Mouse (Mus musculus) splenic B cell, adult 2 months (primary cell): ENCODE results near the gene Hif3a.

Experiments used
- DNase-seq: peaks from one replicate; pipeline ENCODE4 v3.0.0-alpha.2; 2011; ENCODE audit warnings: low read depth, low spot score
- H3K27me3 ChIP-seq: 2 replicates; pipeline ENCODE4 v1.6.1; 2012; ENCODE audit warnings: mild to moderate bottlenecking, low read length, moderate library complexity, mixed read lengths; ENCODE audit not compliant: control insufficient read depth, poor library complexity, insufficient read depth, severe bottlenecking
- H3K36me3 ChIP-seq: 2 replicates; pipeline ENCODE4 v1.6.1; 2012; ENCODE audit warnings: mild to moderate bottlenecking, low read length, moderate library complexity, mixed read lengths; ENCODE audit not compliant: control insufficient read depth, poor library complexity, insufficient read depth, severe bottlenecking

Gene Hif3a

GRCm38 (mm10) chr7:17022176-17022575, 40.1 kb downstream of the Hif3a start:
- Histone ChIP-seq H3K36me3 (peaks cover 5% of the 10 kb centered on the region), H3K27me3 (no peaks in the 10 kb centered on the region)
- no peak for DNase-seq

DNA sequence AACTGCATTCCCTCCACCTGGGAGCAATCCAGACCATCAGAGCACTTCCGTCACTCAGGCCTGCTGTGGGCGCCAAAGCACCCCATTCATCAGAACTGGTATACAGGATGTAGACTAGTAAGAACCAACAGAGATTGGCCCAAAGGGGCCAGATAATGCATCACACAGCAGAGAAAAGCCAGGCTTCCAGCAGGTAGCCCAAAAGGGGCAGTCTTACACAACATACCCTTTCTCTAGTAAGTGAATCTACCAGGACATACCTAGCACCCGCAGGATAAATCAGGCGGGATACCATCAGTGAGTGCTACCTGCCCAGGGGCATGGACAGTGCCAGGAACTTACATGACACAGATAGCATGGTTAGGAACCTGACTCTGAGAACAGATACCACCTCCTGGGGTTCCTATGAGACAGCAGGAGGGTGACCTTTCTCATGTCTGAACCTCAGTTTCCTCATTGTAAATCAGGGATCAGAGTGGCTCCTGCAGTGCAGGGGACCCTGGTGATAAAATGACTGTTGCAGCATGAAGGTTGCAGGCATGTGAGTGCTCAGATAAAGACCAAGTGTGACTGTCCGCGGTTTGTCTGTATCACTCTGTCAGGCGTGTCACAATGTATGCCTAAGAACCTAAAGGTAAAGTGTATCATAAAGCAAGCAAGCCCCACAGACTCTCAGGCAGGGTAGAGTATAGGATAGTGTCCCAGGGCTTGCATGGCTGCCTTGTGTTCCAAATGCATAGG, 42.6 kb downstream of the Hif3a start:
- Histone ChIP-seq H3K36me3 (peaks cover 9% of the 10 kb centered on the region), H3K27me3 (no peaks in the 10 kb centered on the region)
- DNase-seq, result no peak

- H3K27me3 ChIP-seq, result no peaks in the 10 kb centered on the region
- no peak for DNase-seq
- H3K36me3 ChIP-seq, result peaks cover 14% of the 10 kb centered on the region
Measured at GRCm38 (mm10) chr7:17017921-17018320, 44.3 kb downstream of the Hif3a start.

DNA sequence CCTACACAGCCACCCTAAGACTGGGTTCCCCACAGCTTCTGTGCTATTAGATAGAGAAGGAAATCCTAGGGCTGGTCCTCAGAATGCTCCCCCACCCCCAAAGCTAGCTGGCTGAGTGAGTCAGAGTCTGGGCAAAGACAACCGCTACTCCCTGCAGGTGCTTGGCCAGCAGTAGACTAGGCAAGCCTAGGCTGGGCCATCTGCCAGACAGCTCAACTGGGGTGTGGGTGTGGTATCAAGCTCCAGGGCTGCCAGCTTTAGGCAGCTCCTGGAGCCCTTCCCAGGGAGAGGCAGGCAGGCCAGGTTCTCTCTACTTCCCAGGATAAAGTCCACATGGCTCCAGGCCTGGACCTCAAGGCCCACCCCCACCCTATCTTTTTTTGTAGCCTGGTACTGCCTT, 45.2 kb downstream of the Hif3a start:
- DNase-seq, result no peak
- peaks cover 14% of the 10 kb centered on the region for H3K36me3 ChIP-seq
- H3K27me3 ChIP-seq, result no peaks in the 10 kb centered on the region

- no peak for DNase-seq
- Histone ChIP-seq H3K36me3 (peaks cover 14% of the 10 kb centered on the region), H3K27me3 (no peaks in the 10 kb centered on the region)
Measured at GRCm38 (mm10) chr7:17015381-17015780, 46.8 kb downstream of the Hif3a start.

DNA sequence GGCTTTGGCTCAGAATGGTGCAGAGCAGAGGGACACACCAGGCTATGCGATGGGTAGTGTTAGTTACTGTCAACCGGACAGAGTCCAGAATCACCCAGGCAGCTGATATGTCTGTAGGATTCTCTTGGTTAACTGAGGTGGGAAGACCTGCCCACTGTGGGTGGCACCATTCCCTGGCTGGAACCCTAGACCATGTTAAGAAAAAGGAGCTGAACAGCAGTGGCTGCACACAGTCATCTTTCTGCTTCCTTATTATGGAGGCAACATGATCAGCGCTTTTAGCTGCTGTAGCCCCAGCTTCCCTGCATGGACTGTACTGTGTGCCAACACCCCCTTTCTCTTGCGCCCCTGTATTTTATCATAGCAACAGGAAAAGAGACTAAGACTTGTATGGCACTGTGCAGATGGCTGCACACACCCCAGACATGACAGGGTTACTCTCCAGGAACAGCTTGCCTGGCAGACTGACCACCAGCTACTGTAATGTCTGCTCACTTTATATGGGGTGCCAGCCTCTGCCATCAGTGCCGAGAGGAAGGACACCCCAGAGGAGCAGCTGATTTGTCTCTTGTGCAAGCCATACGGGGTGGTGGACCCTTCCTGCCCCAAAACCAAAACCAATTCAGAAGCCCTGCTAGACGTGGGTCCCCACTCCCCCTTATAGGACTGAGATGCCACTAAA, 50.2 kb downstream of the Hif3a start:
- Histone ChIP-seq H3K27me3 (no peaks in the 10 kb centered on the region), H3K36me3 (peaks cover 15% of the 10 kb centered on the region)
- no peak for DNase-seq

DNA sequence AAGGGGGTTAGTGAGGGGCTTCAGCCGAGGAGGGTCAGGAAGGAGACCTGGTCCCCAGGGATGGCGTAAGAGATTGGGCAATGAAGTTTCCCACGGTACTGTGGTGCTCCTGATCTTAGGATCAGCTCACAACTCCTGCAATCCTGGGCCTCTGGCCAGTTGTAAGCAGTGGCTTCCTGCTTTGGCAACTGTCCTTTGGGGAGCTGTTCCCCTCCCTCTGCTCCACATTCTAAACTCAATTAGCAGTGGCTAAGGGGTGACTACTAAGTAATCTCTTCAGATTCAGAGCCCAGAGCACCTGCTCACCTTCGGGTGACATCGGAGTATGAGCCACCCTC, 52.2 kb downstream of the Hif3a start:
- DNase-seq, result no peak
- no peaks in the 10 kb centered on the region for H3K27me3 ChIP-seq
- H3K36me3 ChIP-seq, result peaks cover 23% of the 10 kb centered on the region

DNA sequence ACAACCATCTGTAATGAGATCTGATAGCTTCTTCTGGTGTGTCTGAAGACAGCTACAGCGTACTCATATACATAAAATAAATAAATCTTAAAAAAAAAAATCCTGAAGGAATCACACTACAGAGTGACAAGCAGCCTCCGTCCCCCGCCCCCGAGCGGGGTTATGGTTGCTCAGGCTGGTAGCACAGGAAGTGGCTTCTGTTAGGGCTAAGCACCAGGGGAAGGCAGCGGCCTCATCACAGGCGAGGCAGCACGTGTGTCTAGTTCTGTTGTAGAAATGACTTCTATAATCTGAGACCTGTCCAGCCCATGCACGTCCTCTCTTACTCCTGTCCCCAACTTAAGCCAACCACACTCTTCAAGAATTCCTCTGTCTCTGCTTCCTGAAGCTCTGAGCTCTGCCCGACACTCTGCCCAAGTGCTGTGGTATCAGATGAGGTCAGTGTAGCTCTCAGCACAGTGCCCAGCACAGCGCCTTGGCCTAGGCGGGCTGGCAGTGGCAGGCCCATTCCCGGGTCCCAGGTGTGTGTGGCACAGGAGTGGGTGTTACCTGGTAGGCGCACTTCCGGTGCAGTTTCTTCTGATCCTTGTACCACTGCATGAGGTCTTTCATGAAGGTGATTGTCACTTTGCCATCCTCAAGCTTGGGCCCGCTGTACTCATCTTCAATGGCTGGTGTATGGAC, 52.8 kb downstream of the Hif3a start:
- Histone ChIP-seq H3K27me3 (no peaks in the 10 kb centered on the region), H3K36me3 (peaks cover 26% of the 10 kb centered on the region)
- no peak for DNase-seq

DNA sequence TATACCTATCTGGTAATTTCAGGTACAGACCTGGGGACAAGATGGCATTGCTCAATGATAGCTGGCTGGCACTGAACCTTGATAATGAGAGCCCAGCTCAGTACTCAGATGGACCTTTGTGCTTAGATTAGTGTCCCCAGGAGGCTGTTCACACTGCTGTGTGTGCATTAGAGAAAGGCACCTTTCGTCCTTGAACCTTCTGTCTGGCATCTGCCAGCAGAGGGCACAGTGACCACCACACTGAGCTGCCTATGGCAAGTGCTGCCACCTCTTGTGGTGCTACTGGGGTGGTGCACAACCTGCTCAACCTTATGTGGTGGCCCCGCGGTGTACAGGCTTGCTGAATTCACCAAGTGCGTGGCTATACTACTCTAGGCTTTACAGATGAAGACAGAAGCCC, 54.9 kb downstream of the Hif3a start:
- peak; percentile 72 for DNase-seq
- H3K36me3 ChIP-seq, result peaks cover 26% of the 10 kb centered on the region
- no peaks in the 10 kb centered on the region for H3K27me3 ChIP-seq

GRCm38 (mm10) chr7:17004716-17005115, 57.5 kb downstream of the Hif3a start:
- no peaks in the 10 kb centered on the region for H3K27me3 ChIP-seq
- H3K36me3 ChIP-seq, result peaks cover 24% of the 10 kb centered on the region
- no peak for DNase-seq

DNA sequence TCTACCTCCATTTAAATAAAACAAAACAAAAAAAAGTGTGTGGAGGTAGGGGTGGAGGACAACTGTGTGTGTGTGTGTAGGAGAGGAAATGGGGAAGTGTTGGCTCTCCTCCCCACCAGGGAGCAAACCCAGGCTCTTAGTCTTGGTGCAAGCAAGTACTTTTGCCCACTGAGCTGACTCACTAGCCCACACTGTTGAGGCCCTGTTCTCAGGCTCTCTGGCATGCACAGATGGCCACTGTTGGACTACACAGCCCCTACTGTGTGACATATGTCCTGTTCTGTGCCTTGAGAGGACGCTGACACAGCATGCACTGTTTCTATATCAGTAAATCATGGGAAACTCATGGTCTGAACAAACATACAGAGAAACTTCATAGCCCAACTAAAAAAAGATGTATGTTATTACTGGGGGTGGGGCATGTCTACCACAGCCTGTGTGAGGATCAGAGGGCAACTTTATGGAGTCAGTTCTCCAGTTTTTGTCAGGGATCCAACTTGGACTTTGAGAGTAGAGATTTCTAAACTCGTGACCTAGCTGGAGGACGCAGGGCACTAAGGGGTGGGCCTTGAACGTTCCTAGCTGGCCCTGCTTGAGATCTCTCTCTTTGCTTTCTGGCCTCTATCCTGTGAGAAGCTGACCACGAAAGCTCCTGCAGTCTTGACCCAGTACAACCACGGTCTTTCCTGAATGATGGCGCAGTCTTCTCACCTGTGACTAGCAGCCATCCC, 58.8 kb downstream of the Hif3a start:
- peaks cover 22% of the 10 kb centered on the region for H3K36me3 ChIP-seq
- H3K27me3 ChIP-seq, result no peaks in the 10 kb centered on the region
- DNase-seq, result no peak

- Histone ChIP-seq H3K27me3 (no peaks in the 10 kb centered on the region), H3K36me3 (peaks cover 20% of the 10 kb centered on the region)
- DNase-seq, result peak; percentile 89
Measured at GRCm38 (mm10) chr7:17002375-17003195, 59.6 kb downstream of the Hif3a start.

GRCm38 (mm10) chr7:16999650-17000049, 62.6 kb downstream of the Hif3a start:
- Histone ChIP-seq H3K36me3 (peaks cover 6% of the 10 kb centered on the region), H3K27me3 (no peaks in the 10 kb centered on the region; the same call in 1 of the 2 replicates)
- DNase-seq, result peak; percentile 86

DNA sequence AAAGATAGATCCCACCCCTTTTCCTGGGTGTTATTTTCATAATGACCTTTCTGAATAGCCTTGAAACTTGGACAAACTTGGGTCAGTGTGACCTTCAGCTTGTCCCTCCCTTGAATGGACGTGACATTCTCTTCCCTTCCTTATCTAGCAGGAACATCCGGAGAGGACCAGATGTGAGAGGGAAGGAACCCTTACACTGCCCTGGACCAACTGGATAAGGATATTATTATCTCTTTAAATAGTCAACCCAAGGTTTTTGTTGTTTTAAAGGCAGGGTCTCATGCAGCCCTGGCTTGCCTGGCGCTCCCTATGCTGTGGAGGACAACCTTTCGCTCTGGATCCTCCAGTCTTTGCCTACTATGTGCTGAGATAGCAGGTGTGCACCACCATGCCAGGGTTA, 63.0 kb downstream of the Hif3a start:
- no peak for DNase-seq
- Histone ChIP-seq H3K36me3 (peaks cover 4% of the 10 kb centered on the region; the same call in 1 of the 2 replicates), H3K27me3 (no peaks in the 10 kb centered on the region; the same call in 1 of the 2 replicates)
